Mouse (Mus musculus): Measurements from ENCODE around the gene Slc45a3.

GRCm38 (mm10) chr1:131933471-131933870 lies 29.3 kb upstream of the Slc45a3 start:
- TF ChIP-seq CTCF (IDR thresholded peaks at IDR 0.05; ENCODE audit: low read depth, low read length): no peak
- no peak for TF ChIP-seq GATA1 (IDR thresholded peaks at IDR 0.05; ENCODE audit: borderline replicate concordance, low read length)
- TF ChIP-seq GATA2 (IDR thresholded peaks at IDR 0.05; ENCODE audit: borderline replicate concordance, low read depth, low read length): no peak
- TF ChIP-seq TAL1 (conservative IDR thresholded peaks at IDR 0.05; ENCODE audit: low read depth, low read length): no peak

Measured in G1E (cell line).